Mouse (Mus musculus): ENCODE results near the gene Syt14. TPM values are rescaled to one million over a fixed set of nuclear protein-coding genes. Genes with fewer than 3 reads are reported as not detected.

Gene Syt14
- polyA plus RNA-seq, 1 experiment: 0.11 TPM

DNA sequence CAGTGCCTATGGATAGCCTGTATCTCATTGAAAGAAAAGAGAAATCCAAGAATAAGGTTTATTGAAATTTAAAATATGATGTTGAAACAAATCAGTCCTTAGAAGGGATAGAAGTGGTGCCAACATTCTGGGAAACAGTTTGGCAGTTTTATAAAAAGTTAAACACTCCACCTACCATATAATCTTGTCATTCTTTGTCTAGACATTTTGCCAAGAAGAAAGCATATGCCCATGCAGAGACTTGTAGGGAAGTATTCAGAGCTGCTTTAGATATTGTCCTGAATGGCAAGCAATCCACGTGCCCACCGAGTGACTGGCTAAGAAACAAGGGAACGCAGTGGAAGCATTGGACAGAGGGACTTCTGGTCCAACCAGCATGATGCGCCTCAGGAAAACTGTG is 12.0 kb upstream of the Syt14 start:
- Histone ChIP-seq H3K4me3 (replicated peaks; ENCODE audit: extremely low read depth, low read depth, low read length) (no peak overlapping the region), H3K4me1 (ENCODE audit: control insufficient read depth, insufficient read depth, low read length) (no peaks in the 10 kb centered on the region)
- DNase-seq: no peak
- WGBS: 82% methylated on average over 4 of the region's 4 CpGs
- TF ChIP-seq POLR2A (IDR thresholded peaks at IDR 0.05; ENCODE audit: borderline replicate concordance, extremely low read depth, low read depth, low read length) (no peak), CTCF (IDR thresholded peaks at IDR 0.05; ENCODE audit: insufficient read depth, low read length) (no peak)

DNA sequence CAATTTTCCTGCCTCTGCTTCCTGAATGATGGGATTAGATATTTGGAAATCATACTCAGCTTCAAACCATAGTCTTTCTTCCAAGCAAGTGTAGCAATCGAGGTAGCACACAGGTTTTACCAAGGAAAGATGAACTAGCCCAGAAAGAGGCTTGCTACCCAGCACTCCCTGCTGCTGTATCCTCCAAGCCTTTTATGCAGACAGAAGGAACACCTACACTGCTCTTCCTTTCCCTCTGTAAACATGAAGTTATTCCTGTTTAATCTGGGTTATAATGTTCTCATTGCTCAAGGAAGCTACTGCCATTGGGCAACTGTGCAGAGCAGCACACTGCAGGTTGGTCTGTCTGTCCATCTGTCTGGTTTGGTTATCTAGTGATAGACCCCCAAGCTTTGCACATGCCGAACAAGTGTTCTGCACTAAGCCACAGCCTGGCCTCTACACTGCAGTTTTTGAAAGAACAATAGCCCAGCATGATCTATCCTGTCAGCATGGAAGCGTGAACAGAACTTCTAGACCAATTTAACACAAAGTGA is 7.3 kb upstream of the Syt14 start:
- no peak for TF ChIP-seq CTCF (IDR thresholded peaks at IDR 0.05; ENCODE audit: insufficient read depth, low read length)
- TF ChIP-seq POLR2A (IDR thresholded peaks at IDR 0.05; ENCODE audit: borderline replicate concordance, extremely low read depth, low read depth, low read length): no peak
- Histone ChIP-seq H3K4me3 (replicated peaks; ENCODE audit: extremely low read depth, low read depth, low read length) (no peak overlapping the region), H3K4me1 (ENCODE audit: control insufficient read depth, insufficient read depth, low read length) (no peaks in the 10 kb centered on the region)
- no peak for DNase-seq
- 74% methylated on average over 3 of the region's 3 CpGs for WGBS

DNA sequence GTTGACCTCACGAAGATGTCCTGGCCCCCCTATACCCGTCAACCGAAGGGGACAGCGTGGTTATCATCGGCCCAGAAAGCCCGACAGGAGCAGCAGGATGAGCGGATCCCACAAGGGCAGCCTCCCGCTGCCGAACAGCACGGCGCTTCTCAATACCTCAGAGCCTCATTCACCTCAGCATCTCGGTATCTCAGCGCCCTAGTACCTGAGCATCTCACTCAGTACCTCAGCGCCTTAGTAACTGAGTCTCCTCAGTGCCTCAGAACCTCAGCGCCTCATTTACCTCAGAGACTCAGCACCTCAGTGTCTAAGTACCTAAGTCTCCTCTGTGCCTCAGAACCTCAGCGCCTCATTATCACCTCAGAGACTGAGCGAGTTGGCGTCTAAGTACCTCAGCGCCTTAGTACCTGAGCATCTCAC is 614 bp downstream of the Syt14 start:
- Histone ChIP-seq H3K4me1 (ENCODE audit: control insufficient read depth, insufficient read depth, low read length) (no peaks in the 10 kb centered on the region), H3K4me3 (replicated peaks; ENCODE audit: extremely low read depth, low read depth, low read length) (no peak overlapping the region)
- 3% methylated on average over 19 of the region's 19 CpGs for WGBS
- TF ChIP-seq POLR2A (IDR thresholded peaks at IDR 0.05; ENCODE audit: borderline replicate concordance, extremely low read depth, low read depth, low read length): no peak
- TF ChIP-seq CTCF (IDR thresholded peaks at IDR 0.05; ENCODE audit: insufficient read depth, low read length): no peak
- DNase-seq: no peak

DNA sequence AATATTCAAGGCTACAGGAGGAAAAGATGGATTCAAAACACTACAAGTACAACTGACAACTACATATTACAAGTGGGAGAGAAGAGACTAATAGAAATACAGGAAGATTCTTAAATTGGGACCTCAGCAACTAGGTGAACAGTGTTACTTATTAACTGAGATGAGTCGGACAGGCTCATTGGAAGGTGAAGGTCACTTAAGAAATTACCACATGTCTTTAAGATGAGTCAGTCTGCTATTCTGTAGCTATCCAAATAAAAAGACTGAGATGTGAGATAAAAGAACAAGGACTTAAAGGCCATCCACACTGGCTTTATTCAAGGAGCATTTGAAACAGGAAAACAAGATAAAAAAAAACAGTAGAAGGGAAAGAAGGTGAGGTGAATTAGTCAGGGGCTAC is 11.3 kb downstream of the Syt14 start:
- DNase-seq: no peak
- H3K4me1 ChIP-seq (ENCODE audit: control insufficient read depth, insufficient read depth, low read length): no peaks in the 10 kb centered on the region
- TF ChIP-seq POLR2A (IDR thresholded peaks at IDR 0.05; ENCODE audit: borderline replicate concordance, extremely low read depth, low read depth, low read length): no peak
- TF ChIP-seq CTCF (IDR thresholded peaks at IDR 0.05; ENCODE audit: insufficient read depth, low read length): no peak
- 66% methylated on average over 1 of the region's 1 CpGs for WGBS
- H3K4me3 ChIP-seq (replicated peaks; ENCODE audit: extremely low read depth, low read depth, low read length): no peak overlapping the region

DNA sequence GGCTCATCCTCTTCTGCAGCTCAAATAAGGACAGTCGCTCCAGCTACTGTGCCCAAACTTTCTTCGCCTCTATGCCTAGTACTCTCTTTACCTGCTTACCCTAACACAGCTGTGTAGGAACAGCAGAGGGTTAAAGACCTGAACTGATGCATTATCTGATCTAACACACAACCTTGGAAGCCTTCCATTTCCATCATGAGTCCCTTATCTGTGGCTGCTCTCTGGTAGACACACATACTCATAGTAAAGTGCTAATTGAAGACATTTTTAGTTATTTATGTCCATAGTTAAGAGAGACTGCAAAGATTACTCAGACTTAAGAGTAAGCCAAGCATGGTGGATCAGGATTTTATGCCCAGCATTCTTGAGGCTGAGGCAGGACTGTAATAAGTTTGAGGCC is 23.2 kb downstream of the Syt14 start:
- H3K4me1 ChIP-seq (ENCODE audit: control insufficient read depth, insufficient read depth, low read length): no peaks in the 10 kb centered on the region
- 92% methylated on average over 2 of the region's 2 CpGs for WGBS
- no peak for TF ChIP-seq CTCF (IDR thresholded peaks at IDR 0.05; ENCODE audit: insufficient read depth, low read length)
- no peak for TF ChIP-seq POLR2A (IDR thresholded peaks at IDR 0.05; ENCODE audit: borderline replicate concordance, extremely low read depth, low read depth, low read length)

DNA sequence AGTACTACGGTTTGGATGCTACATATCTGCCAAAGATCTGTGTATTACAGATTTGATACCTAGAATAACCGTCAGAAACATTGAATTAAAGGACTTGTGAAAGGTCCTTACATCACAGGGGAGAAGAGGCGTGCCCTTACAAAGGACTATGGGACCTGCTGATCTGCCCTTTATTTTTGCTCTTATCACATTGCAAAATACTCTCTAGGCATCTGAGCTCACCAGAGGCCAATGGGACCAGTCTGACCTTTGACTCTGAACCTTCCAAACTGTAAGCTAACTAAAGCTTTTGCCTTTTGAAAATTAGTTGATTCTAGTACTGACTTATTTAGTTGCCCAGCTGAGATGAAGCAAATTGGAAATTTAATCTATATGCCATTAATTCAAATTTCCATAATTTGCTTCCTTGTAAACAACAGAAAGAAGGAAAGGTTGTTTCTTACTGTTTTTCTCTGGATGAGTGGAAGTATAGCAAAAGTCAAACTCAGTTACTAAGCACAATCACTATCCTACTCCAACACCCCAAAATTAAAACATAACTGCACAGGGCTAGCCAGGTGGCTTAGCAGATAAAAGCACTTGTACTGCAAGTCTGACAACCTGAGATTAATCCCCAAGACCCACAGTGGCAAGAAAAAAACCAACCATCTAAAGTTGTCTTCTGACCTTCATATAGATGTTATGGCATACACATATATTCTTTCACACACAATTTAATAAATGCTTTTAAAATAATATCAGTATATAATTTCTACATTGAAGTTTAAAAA is 24.4 kb downstream of the Syt14 start:
- Histone ChIP-seq H3K4me3 (replicated peaks; ENCODE audit: extremely low read depth, low read depth, low read length) (no peak overlapping the region), H3K4me1 (ENCODE audit: control insufficient read depth, insufficient read depth, low read length) (no peaks in the 10 kb centered on the region)
- TF ChIP-seq CTCF (IDR thresholded peaks at IDR 0.05; ENCODE audit: insufficient read depth, low read length): no peak
- TF ChIP-seq POLR2A (IDR thresholded peaks at IDR 0.05; ENCODE audit: borderline replicate concordance, extremely low read depth, low read depth, low read length): no peak
- WGBS: 85% methylated on average over 3 of the region's 3 CpGs
- DNase-seq: no peak

More for the DNA sequence above, 23.2 kb downstream of the Syt14 start:
- DNase-seq: no peak
- no peak overlapping the region for H3K4me3 ChIP-seq (replicated peaks; ENCODE audit: extremely low read depth, low read depth, low read length)

DNA sequence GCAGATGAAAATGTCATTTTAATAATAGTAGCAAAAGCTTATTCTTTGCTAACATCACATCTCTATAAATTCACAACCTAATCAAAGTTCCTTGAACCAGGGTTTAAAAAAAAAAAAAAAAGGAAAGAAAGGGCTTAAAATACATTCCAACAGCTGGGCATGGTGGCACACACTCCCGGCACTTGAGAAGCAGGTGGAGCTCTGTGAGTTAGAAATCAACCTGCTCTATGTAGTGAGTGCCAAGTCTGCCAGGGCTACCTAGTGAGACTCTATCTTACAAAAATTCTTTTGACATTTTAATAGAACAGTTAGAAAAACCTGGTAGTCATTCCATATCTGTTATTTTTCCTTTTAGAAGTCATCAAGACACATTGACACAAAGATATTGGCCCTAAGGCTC is 31.0 kb downstream of the Syt14 start:
- no peaks in the 10 kb centered on the region for H3K4me1 ChIP-seq (ENCODE audit: control insufficient read depth, insufficient read depth, low read length)
- no peak for DNase-seq
- TF ChIP-seq POLR2A (IDR thresholded peaks at IDR 0.05; ENCODE audit: borderline replicate concordance, extremely low read depth, low read depth, low read length) (no peak), CTCF (IDR thresholded peaks at IDR 0.05; ENCODE audit: insufficient read depth, low read length) (no peak)
- no peak overlapping the region for H3K4me3 ChIP-seq (replicated peaks; ENCODE audit: extremely low read depth, low read depth, low read length)
- WGBS: 65% methylated on average over 1 of the region's 1 CpGs

DNA sequence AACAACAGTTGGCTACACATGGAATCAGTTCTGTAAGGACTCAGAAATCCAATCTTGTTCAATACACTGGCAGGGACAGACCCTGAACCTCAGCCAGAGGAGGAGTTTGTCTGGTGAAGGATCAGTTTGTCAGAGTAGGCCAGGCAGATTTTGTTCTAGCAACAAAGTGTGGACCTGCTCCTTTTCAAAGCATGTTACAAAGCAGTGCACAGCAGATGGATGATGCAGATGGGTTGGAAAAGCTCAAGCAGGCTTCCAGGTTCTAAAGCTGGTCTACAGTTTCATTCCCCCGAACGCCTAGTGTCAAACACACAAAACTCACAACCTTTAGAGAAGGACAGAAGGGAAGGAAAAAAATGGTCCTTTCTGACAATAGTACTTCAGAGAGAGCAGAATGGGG is 31.6 kb downstream of the Syt14 start:
- WGBS: 93% methylated on average over 2 of the region's 2 CpGs

DNA sequence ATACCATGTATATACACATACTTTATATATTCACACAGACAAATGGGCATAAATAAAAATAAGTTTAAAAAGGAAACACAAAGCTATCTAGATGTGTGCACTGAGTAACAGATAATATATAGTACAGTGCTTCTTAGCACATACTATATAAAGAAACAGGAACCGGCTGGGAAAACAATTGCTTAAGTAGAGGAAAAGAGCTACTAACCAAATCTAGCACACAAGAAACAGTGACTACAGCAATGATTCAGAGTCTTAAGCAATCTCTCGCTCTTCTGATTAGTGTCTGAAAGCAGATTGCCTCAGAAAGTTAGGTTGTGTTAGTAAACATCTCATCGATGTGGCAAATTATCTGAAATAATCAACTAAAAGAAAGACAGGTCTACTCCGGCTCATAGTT is 33.3 kb downstream of the Syt14 start:
- TF ChIP-seq CTCF (IDR thresholded peaks at IDR 0.05; ENCODE audit: insufficient read depth, low read length): no peak
- WGBS: 63% methylated on average over 4 of the region's 4 CpGs
- no peak for DNase-seq
- Histone ChIP-seq H3K4me3 (replicated peaks; ENCODE audit: extremely low read depth, low read depth, low read length) (no peak overlapping the region), H3K4me1 (ENCODE audit: control insufficient read depth, insufficient read depth, low read length) (no peaks in the 10 kb centered on the region)

More for the DNA sequence above, 31.6 kb downstream of the Syt14 start:
- TF ChIP-seq CTCF (IDR thresholded peaks at IDR 0.05; ENCODE audit: insufficient read depth, low read length) (no peak), POLR2A (IDR thresholded peaks at IDR 0.05; ENCODE audit: borderline replicate concordance, extremely low read depth, low read depth, low read length) (no peak)
- H3K4me1 ChIP-seq (ENCODE audit: control insufficient read depth, insufficient read depth, low read length): no peaks in the 10 kb centered on the region
- DNase-seq: no peak
- no peak overlapping the region for H3K4me3 ChIP-seq (replicated peaks; ENCODE audit: extremely low read depth, low read depth, low read length)

DNA sequence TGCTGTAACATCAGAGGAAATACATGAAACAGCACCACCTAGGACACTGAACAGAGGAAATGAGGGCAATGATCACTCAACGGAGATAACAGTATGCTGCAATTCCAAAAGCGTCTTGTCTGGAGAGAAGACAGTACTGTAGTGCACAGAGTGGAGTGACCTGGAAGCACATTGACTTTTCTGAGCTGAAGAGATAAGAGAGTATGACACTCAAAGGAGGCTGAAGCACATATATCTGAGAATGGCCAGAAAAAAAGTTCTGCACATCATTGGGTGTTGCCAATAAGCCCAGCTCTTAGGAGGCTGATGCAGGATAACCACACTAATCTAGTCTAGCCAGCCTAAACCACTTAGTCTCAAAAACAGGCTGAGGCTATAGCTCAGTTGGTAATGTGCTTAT is 34.0 kb downstream of the Syt14 start:
- 62% methylated on average over 2 of the region's 2 CpGs for WGBS
- Histone ChIP-seq H3K4me1 (ENCODE audit: control insufficient read depth, insufficient read depth, low read length) (no peaks in the 10 kb centered on the region), H3K4me3 (replicated peaks; ENCODE audit: extremely low read depth, low read depth, low read length) (no peak overlapping the region)
- TF ChIP-seq CTCF (IDR thresholded peaks at IDR 0.05; ENCODE audit: insufficient read depth, low read length) (no peak), POLR2A (IDR thresholded peaks at IDR 0.05; ENCODE audit: borderline replicate concordance, extremely low read depth, low read depth, low read length) (no peak)
- DNase-seq: no peak
